Comparison of ENCODE assay signal across 8 mouse cellular contexts in genomic region chr11:61486458-61487219, GRCm38 (mm10). TPM values are rescaled to one million over a fixed set of nuclear protein-coding genes. Genes with fewer than 3 reads are reported as not detected.
DNase-seq lines count a peak whose midpoint lies in the region; ATAC-seq and TF ChIP-seq lines count a peak whose summit lies in the region.

No protein-coding gene starts in this region.

- no peak for ATAC-seq in liver, embryonic 11.5 days (replicated peaks; ENCODE audit: low FRiP score)
- ATAC-seq in liver, postnatal 0 days, result no peak
- ATAC-seq in hindbrain, embryonic 12.5 days (ENCODE audit: low FRiP score), result no peak
- ATAC-seq in neural tube, embryonic 12.5 days (ENCODE audit: low FRiP score, low read depth), result no peak

- no peak for TF ChIP-seq EP300 in liver, postnatal 0 days (IDR thresholded peaks at IDR 0.05; ENCODE audit: low read depth)

- DNase-seq in gastrocnemius, adult 2 months, result peak; percentile 48
- DNase-seq in gastrocnemius, postnatal 25 days, result no peak
- DNase-seq in liver, embryonic 11.5 days (ENCODE audit: low spot score), result no peak
- no peak for DNase-seq in liver, postnatal 0 days
- DNase-seq in spleen, postnatal 36 days (ENCODE audit: low spot score in 2 of 2), result no peak
- no peak for DNase-seq in gastrocnemius, postnatal 14 days

- H3K4me3 ChIP-seq in gastrocnemius, adult 2 months, result peak overlapping the region; percentile 56
- H3K4me3 ChIP-seq in liver, embryonic 11.5 days (ENCODE audit: low read depth, low read length), result peak overlapping the region; percentile 27; the same call in 1 of the 2 replicates
- H3K4me3 ChIP-seq in liver, postnatal 0 days (ENCODE audit: low read depth, low read length), result no peak overlapping the region
- H3K4me3 ChIP-seq in hindbrain, embryonic 12.5 days, result peak overlapping the region; percentile 26
- peak overlapping the region; percentile 31 for H3K4me3 ChIP-seq in neural tube, embryonic 12.5 days

- WGBS in liver, embryonic 11.5 days, result 92% methylated on average over 14 of the region's 14 CpGs
- 84% methylated on average over 14 of the region's 14 CpGs for WGBS in liver, postnatal 0 days (ENCODE audit: insufficient replicate concordance)
- 88% methylated on average over 14 of the region's 14 CpGs for WGBS in hindbrain, embryonic 12.5 days
- 93% methylated on average over 14 of the region's 14 CpGs for WGBS in neural tube, embryonic 12.5 days

- peaks cover 7% of the 10 kb centered on the region; the same call in 1 of the 2 replicates for H3K27me3 ChIP-seq in liver, embryonic 11.5 days (replicated peaks; ENCODE audit: control insufficient read depth, insufficient read depth, low read length)
- no peaks in the 10 kb centered on the region for H3K27me3 ChIP-seq in liver, postnatal 0 days (ENCODE audit: insufficient read depth, low read length)
- no peaks in the 10 kb centered on the region for H3K27me3 ChIP-seq in hindbrain, embryonic 12.5 days
- no peaks in the 10 kb centered on the region for H3K27me3 ChIP-seq in neural tube, embryonic 12.5 days (replicated peaks)

- no peaks in the 10 kb centered on the region for H3K9me3 ChIP-seq in liver, embryonic 11.5 days (ENCODE audit: control insufficient read depth, low read length)
- no peaks in the 10 kb centered on the region for H3K9me3 ChIP-seq in liver, postnatal 0 days (ENCODE audit: low read length)
- no peaks in the 10 kb centered on the region for H3K9me3 ChIP-seq in hindbrain, embryonic 12.5 days (replicated peaks)
- H3K9me3 ChIP-seq in neural tube, embryonic 12.5 days, result no peaks in the 10 kb centered on the region

- H3K9ac ChIP-seq in liver, embryonic 11.5 days (ENCODE audit: low read depth, low read length), result no peak overlapping the region
- no peak overlapping the region for H3K9ac ChIP-seq in liver, postnatal 0 days (replicated peaks)
- no peak overlapping the region for H3K9ac ChIP-seq in hindbrain, embryonic 12.5 days
- peak overlapping the region; percentile 43; the same call in 1 of the 2 replicates for H3K9ac ChIP-seq in neural tube, embryonic 12.5 days

- peak overlapping the region; percentile 67 for H3K27ac ChIP-seq in gastrocnemius, adult 2 months
- H3K27ac ChIP-seq in liver, embryonic 11.5 days (ENCODE audit: low read depth, low read length), result no peak overlapping the region
- H3K27ac ChIP-seq in liver, postnatal 0 days (ENCODE audit: low read depth), result no peak overlapping the region
- H3K27ac ChIP-seq in hindbrain, embryonic 12.5 days, result peak overlapping the region; percentile 98
- 0 out of 2 replicates have a peak overlapping the region, but pooled peaks have one; percentile 32 for H3K27ac ChIP-seq in neural tube, embryonic 12.5 days

- intact Hi-C loops in gastrocnemius, adult 2 months (cut with DNase I), result no loop called here
- intact Hi-C loops in gastrocnemius, postnatal 14 days (cut with DNase I; ENCODE audit: low total_unique reads), result no loop called here

- TF ChIP-seq CTCF in gastrocnemius, adult 2 months (IDR thresholded peaks at IDR 0.05), result no peak
- TF ChIP-seq CTCF in liver, postnatal 0 days (IDR thresholded peaks at IDR 0.05; ENCODE audit: low read depth), result no peak

- H3K4me2 ChIP-seq in liver, embryonic 11.5 days, result peak overlapping the region; percentile 51; the same call in 1 of the 2 replicates
- no peak overlapping the region for H3K4me2 ChIP-seq in liver, postnatal 0 days (ENCODE audit: low read depth, low read length)
- peak overlapping the region; percentile 48 for H3K4me2 ChIP-seq in hindbrain, embryonic 12.5 days (replicated peaks)
- H3K4me2 ChIP-seq in neural tube, embryonic 12.5 days (replicated peaks), result peak overlapping the region; percentile 55

- peaks cover 19% of the 10 kb centered on the region; the same call in 1 of the 2 replicates for H3K36me3 ChIP-seq in liver, embryonic 11.5 days (ENCODE audit: control insufficient read depth, insufficient read depth, low read length)
- peaks cover 21% of the 10 kb centered on the region for H3K36me3 ChIP-seq in liver, postnatal 0 days (replicated peaks; ENCODE audit: insufficient read depth, low read length)
- H3K36me3 ChIP-seq in hindbrain, embryonic 12.5 days, result peaks cover 42% of the 10 kb centered on the region
- H3K36me3 ChIP-seq in neural tube, embryonic 12.5 days, result peaks cover 41% of the 10 kb centered on the region

- H3K4me1 ChIP-seq in liver, embryonic 11.5 days (replicated peaks; ENCODE audit: control insufficient read depth, insufficient read depth, low read length), result peaks cover 3% of the 10 kb centered on the region
- H3K4me1 ChIP-seq in liver, postnatal 0 days (ENCODE audit: insufficient read depth), result no peaks in the 10 kb centered on the region
- H3K4me1 ChIP-seq in hindbrain, embryonic 12.5 days, result peaks cover 71% of the 10 kb centered on the region
- peaks cover 57% of the 10 kb centered on the region for H3K4me1 ChIP-seq in neural tube, embryonic 12.5 days

RNA-seq across cellular contexts. Expression of gene Mfap4, which starts 1.4 kb away (rescaled TPM):
- 10 to 100 TPM in 1 of 2 experiments, 1 to 10 TPM in 1; 6.9 to 36.6 TPM for total RNA-seq in gastrocnemius, adult 2 months (2021)
- total RNA-seq in gastrocnemius, postnatal 25 days (2021), result 10 to 100 TPM; 41.9 to 52.4 TPM
- 36.5 and 39.1 TPM in 2 replicates for polyA plus RNA-seq in liver, embryonic 11.5 days (2014; fragmentation: Nextera tagmentation; extraction: Ambion mirVana)
- polyA plus RNA-seq in liver, postnatal 0 days (2015; fragmentation: Nextera tagmentation; extraction: Ambion mirVana), result 4.9 TPM in 2 replicates
- 131 and 160 TPM in 2 replicates for polyA plus RNA-seq in hindbrain, embryonic 12.5 days (2016; fragmentation: Nextera tagmentation; extraction: Ambion mirVana)
- polyA plus RNA-seq in neural tube, embryonic 12.5 days (2016; fragmentation: Nextera tagmentation; extraction: Ambion mirVana), result 103 and 133 TPM in 2 replicates
- 100 to 1,000 TPM; 142 to 192 TPM for total RNA-seq in gastrocnemius, postnatal 14 days (2021)

RNA-seq across cellular contexts. Expression of gene Mapk7, which starts 7.6 kb away (rescaled TPM):
- total RNA-seq in gastrocnemius, adult 2 months (2021), result 1 to 10 TPM; 2.7 to 2.9 TPM
- total RNA-seq in gastrocnemius, postnatal 25 days (2021), result 1 to 10 TPM; 3.2 to 4.5 TPM
- 25.1 and 27.6 TPM in 2 replicates for polyA plus RNA-seq in liver, embryonic 11.5 days (2014; fragmentation: Nextera tagmentation; extraction: Ambion mirVana)
- 4.8 and 5.6 TPM in 2 replicates for polyA plus RNA-seq in liver, postnatal 0 days (2015; fragmentation: Nextera tagmentation; extraction: Ambion mirVana)
- 89.0 and 94.9 TPM in 2 replicates for polyA plus RNA-seq in hindbrain, embryonic 12.5 days (2016; fragmentation: Nextera tagmentation; extraction: Ambion mirVana)
- 93.7 and 95.6 TPM in 2 replicates for polyA plus RNA-seq in neural tube, embryonic 12.5 days (2016; fragmentation: Nextera tagmentation; extraction: Ambion mirVana)
- total RNA-seq in gastrocnemius, postnatal 14 days (2021), result 1 to 10 TPM; 5.9 TPM

RNA-seq across cellular contexts. Expression of gene B9d1, which starts 18.3 kb away (rescaled TPM):
- total RNA-seq in gastrocnemius, adult 2 months (2021), result 1 to 10 TPM; 3.4 to 7.0 TPM
- total RNA-seq in gastrocnemius, postnatal 25 days (2021), result 1 to 10 TPM; 5.5 to 7.4 TPM
- 10.2 and 11.1 TPM in 2 replicates for polyA plus RNA-seq in liver, embryonic 11.5 days (2014; fragmentation: Nextera tagmentation; extraction: Ambion mirVana)
- polyA plus RNA-seq in liver, postnatal 0 days (2015; fragmentation: Nextera tagmentation; extraction: Ambion mirVana), result 1.4 and 1.6 TPM in 2 replicates
- polyA plus RNA-seq in hindbrain, embryonic 12.5 days (2016; fragmentation: Nextera tagmentation; extraction: Ambion mirVana), result 32.0 and 33.8 TPM in 2 replicates
- polyA plus RNA-seq in neural tube, embryonic 12.5 days (2016; fragmentation: Nextera tagmentation; extraction: Ambion mirVana), result 31.0 and 31.1 TPM in 2 replicates
- total RNA-seq in gastrocnemius, postnatal 14 days (2021), result 1 to 10 TPM; 7.6 to 7.9 TPM

RNA-seq across cellular contexts. Expression of gene Rnf112, which starts 32.7 kb away (rescaled TPM):
- total RNA-seq in gastrocnemius, adult 2 months (2021), result under 1 TPM in 1 of 2 experiments, not detected in 1; 0.11 TPM
- total RNA-seq in gastrocnemius, postnatal 25 days (2021), result under 1 TPM; 0.21 to 0.33 TPM
- polyA plus RNA-seq in liver, embryonic 11.5 days (2014; fragmentation: Nextera tagmentation; extraction: Ambion mirVana), result 0.27 and 0.34 TPM in 2 replicates
- polyA plus RNA-seq in liver, postnatal 0 days (2015; fragmentation: Nextera tagmentation; extraction: Ambion mirVana), result 0.04 and 0.06 TPM in 2 replicates
- polyA plus RNA-seq in hindbrain, embryonic 12.5 days (2016; fragmentation: Nextera tagmentation; extraction: Ambion mirVana), result 5.1 and 7.3 TPM in 2 replicates
- polyA plus RNA-seq in neural tube, embryonic 12.5 days (2016; fragmentation: Nextera tagmentation; extraction: Ambion mirVana), result 8.9 and 9.2 TPM in 2 replicates
- total RNA-seq in gastrocnemius, postnatal 14 days (2021), result 1 to 10 TPM in 1 of 2 experiments, under 1 TPM in 1; 0.86 to 1.1 TPM

Comparison
In these comparisons a context has a peak if more than half of its experiments do, and no peak if none do; other contexts are left out.
1. H3K27ac ChIP-seq: peak in gastrocnemius, adult 2 months (single experiment), hindbrain, embryonic 12.5 days (single experiment) and neural tube, embryonic 12.5 days (single experiment); none in liver, embryonic 11.5 days (single experiment) and liver, postnatal 0 days (single experiment).